Mouse (Mus musculus) urinary bladder, postnatal 4 days (tissue): ENCODE measurements around the gene Syt8.
A peak's percentile ranks its signal among the peaks of the same experiment; 100 is the strongest.
"Not testable (repeated sequence)": the region's sequence is repeated elsewhere in the genome, so short reads cannot be mapped to it uniquely, and the experiment has no call there.

Source experiments
- DNase-seq, 2 experiments: peaks; one replicate each; pipeline ENCODE4 v3.0.0; 2021 to 2022; ENCODE audit warnings: low spot score in 2 of 2

Syt8 gene

DNA sequence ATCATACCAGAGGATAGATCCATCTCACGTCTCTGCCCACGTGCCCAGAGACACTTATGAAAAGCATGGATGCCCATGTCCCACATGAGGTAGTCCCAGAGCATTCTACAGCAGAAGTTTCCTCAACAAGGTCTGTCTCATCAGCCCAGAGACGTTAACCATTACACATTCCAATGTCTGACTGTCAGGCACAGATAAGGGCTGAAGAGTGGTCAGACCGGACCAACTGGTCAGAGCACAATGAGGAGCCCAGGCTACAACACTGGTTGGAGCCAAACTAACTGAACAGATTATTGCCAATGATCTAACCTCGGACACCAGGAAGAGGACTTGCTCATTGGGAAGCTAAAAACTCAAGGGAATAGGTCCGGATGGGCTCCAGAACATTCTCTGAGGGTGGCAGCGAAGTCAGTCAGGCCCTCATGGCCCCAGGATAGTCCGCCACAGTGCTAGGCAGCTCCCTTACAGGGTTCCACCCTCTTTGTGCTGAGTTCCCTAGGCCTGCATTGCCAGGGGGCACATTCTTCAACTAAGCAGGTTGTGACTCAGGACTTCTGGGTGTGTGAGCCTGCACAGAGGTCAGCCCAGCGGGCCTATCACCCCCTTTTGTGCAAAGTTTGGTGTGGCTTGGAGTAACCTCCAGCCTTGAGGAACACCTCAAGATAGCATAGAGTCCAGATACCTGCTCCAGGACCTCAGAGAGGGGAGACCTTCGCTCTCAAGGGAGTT lies at the start of gene Syt8:
TSS of gene Syt8 (plus strand) at position 714 of the 729 bp plus-strand sequence.
- DNase-seq: no peak

DNA sequence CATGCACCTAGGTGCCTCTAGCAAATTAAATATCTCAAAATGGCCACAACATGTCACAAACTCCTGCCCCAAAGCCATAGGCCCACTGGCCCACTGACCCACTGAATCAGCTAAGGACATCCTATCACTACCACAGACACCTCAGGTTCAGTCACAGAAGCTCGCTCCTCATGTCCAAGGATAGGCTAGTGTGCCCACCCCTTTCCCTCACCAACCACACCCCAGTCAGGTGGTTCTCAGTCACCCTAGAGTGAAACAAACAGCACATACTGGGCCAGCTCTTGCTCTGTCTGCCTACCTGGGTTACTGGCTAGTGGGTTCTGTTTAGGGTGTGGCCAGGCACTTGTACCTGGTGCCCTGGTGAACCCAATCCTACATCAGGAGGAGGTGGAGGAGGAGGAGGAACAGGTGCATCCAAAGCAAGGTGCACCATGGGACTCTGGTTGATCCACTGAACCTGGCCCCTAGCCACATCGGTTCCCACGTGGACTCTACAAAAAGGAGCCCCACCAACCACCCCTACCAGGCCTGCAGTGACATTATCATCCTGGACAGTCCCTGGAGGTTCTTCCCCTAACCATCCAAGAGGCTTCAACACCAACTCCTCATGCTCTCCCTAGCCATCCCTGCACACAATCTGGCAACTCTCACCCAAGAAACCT lies 48.8 kb upstream of the Syt8 start:
- DNase-seq: no peak

DNA sequence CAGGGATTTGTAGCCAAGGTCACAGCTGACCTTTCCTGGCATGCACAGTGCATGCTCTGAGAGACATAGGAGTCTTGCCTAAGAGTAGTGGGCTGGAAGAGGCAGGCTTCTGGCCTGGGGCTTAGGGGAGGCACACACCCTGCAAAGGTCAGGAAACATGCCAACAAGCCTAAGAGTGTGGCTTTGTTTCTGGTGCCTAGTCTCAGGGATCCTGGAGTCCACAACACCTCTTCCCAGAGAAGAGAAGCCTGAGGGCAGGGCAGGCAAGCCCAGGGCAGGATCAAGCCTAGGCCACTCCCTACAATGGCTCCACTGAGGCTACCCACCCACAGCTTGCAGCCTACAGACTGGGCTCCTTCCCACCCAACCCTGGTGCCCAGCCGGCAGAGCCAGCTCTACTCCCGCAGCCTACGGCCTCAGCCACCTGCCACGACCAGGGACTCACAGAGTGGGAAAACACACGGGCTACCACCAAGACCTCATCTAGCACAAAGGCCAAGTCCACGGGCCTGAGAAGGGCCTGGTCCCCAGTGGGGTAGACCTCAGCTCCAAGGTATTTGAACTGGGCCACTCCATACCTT lies 47.9 kb upstream of the Syt8 start:
- no peak for DNase-seq

DNA sequence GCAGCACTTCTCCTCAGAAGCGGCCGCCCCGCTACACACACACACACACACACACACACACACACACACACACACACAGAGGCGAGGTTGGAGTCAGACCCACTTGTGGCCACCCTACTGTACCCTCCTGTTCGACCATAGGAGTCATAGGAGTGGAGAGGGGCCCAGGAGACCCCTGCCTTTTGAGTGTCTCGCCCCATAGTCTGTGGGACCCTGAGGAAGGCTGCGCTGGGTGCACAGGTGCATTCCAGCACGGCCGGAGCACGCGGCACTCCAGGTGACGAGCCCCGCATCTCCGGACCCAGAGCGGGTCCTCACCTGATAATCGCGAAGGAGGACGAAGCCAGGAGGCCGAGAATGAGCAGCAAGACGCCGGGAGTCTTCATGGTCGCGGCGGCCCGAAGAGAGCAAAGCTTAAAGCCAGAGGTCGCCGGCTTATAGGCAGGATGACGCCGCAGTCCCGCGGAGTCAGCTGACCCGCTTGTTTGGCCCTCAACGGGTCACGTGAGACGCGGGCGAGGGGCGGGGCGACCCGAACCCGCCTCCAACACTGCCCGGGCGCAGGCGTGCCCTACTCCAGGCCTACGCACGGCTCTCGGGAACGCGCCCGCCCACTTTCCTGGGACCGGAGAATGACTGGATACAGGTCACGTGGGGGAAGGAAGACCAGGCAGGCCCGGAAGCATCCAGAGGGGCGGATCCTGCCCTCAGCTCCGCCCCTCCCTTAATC lies 47.1 kb upstream of the Syt8 start, which contains the start of gene Ctsd:
TSS of gene Ctsd (minus strand) at position 620 of the 730 bp plus-strand sequence.
- DNase-seq: peak; percentile 96 to 98

DNA sequence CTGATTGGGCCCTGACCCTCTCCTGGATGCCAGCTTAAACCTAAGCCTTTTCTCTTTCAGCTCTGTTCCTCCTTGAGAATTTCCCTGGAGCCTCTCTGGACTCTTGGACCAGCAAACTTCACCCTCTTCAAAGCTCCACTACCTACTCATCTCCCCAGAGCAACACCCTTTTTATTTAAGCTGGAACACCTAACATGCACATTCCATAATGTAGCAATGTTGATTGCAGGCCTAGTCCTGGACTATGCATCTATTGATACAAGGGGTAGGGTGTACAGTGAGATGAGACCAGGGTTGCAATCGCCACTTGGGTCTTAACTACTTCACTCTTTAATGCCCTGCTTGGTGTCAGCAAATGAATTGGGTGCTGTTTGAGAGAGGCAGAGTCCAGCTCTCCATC lies 46.5 kb upstream of the Syt8 start:
- no peak for DNase-seq

DNA sequence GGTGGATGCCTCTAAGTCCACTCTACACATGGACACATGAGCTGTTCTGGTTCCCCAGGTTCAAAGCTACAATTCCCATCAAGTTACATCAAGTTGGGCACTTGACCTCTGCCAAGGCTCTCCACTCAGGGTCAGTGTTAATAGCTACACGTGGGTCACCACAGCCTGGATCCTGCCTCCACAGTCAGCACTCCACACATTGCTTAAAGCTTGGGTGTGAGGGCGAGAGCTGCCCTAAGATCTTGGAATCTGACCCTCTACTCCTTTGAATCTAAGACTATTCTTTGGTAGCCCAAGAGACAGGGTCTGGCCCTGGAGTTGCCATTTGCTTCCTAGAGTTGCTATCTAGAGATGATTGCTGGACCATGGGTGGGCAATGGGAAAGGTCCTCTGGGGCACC lies 45.9 kb upstream of the Syt8 start:
- no peak for DNase-seq

DNA sequence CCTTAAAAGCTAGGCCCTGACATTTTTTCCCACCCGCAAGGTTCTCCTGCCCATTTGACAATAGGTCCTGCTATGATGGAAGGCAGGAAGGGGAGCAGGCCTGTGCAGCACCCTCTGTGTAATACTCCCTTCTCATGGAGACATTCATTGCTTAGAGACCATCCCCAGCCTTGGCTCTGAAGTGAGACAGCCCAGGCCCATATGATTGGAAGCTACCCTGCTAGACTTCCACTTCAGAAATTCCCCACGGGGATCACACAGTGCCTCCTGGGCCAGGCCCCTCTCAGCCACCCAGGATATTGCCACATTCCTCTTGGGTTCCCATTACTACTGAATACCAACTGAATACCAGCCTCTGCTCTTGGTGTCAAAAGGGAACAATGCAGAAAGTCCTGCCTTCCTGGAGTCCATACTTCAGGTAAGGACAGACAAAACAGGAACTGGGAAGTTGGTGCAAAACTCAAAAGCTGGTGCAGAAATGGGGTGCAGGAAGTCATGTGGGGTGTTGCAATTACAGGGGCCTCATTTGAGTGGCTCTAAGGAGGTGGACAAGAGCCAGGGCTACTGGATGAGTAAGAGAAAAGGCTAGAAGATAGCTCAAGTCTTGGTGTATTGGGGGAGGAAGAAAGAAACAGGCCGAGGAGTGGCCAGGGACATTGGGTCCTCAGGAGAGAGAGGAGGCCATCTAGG lies 44.5 kb upstream of the Syt8 start:
- DNase-seq: no peak

DNA sequence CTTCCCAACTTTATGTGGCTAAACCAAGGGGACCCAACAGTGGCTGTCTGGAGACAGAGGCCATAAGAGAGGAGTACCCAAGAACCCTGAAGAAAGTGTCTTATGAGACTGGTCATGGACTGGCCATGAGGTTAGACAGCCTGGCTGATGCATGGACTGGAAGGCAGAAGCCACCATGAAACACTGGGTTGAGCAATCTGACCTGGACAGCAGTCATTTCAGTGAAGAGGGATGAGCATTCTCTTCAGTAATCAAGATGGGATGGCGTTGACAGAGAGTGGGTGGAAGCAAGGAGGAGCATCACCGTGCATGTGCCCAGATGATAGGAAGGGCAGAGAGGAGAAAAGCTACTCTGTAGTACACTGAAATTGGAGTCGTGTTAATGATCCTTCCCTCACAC lies 43.5 kb upstream of the Syt8 start:
- no peak for DNase-seq

DNA sequence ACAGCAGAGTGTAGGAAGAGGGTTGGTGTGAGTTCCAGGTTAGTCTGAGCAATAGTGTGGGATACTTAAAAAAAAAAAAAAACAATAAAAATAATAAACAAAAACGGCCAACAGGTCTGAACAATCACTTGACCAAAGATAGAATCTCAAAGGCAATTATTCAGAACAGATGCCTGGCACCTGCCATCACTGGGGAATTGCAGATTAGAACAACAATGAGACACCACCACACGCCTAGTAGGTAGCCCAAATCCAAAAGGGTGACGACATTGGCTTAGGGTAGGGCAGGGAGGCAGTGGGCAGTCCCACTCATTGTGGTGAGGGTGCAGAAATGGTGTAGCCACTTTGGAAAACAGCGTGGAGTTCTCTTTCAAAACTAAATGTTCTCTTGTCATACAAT lies 43.0 kb upstream of the Syt8 start:
- no peak for DNase-seq

DNA sequence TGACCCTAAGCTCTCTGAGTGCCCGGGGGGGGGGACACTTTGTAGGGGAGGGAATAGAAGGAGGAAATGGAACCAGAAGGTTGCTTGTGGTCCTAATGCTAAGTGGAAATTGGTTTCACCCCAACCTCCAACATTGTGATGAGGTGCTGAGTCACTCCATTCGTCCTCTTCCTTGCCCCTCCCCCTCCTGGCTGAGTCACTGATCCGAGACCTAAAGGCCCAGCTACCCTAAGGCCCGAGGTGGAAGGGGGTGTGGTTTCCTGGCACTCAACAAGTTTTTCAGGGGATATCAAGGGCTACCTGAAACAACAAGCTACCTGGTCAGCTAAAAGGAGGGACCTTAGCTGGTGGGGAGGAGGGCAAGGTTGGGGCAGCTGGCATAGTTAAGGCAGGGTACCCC lies 41.5 kb upstream of the Syt8 start:
- no peak for DNase-seq

DNA sequence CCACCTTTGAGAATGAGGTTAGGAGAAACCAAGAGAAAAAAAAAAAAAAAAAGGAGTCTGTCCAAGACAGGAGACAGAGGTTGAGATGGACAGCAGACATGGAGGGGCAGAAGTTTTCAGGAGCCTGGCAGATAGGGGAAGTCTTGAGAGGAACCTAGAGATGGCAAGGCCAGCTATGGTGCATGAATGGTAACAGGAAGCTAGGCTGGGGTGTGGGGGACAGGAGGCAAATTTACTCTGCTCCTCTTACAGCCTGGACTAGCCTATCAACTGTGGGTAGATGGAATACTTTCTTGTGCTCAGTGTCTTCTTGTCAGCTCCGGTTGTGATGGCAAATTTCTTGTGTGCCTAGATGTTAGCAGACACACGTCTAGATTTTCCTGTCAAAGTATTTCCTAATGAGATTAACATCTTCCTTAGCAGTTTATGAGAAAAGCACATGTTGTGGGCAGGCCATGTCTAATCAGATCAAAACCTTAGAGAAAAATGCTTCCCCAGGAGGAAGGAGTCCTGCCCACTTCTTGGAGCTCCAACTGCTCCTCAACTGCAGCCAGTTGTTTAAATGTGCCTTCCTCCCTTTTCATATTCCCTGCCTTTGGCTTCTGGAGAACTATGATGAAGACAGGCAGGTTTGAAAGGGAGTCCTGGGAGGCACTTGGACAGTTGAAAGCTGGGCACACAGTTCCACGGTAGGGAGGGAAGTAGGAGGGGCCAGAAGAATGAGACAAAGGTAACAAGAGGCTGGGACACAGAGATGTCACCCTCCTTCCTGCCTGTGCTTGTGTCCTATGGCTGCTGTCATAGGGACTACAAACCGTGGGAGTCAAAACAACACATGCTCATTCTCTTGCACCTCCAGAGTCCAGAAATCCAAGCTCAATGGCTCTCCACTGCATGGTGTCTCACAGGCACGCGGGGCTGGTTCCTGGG lies 40.1 kb upstream of the Syt8 start:
- DNase-seq: no peak

DNA sequence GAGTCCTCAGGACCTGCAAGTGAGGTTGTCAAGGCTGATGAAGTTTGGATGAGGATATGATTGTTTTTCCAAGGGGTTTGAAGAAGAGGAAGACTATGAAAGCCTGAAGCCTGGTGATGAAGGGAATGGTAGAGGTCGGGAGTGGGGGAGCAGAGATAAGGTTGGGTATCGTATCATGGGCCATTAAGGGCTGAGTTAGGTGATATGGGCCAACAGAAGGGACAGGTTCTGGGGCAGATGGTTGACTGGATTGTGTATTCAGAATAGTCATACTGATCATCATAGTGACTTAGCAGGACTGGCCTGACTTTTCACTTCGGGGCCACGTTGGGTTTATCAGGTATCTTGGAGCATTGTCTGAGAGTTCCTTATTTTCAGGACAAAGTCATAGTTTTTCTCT lies 39.2 kb upstream of the Syt8 start:
- no peak for DNase-seq

DNA sequence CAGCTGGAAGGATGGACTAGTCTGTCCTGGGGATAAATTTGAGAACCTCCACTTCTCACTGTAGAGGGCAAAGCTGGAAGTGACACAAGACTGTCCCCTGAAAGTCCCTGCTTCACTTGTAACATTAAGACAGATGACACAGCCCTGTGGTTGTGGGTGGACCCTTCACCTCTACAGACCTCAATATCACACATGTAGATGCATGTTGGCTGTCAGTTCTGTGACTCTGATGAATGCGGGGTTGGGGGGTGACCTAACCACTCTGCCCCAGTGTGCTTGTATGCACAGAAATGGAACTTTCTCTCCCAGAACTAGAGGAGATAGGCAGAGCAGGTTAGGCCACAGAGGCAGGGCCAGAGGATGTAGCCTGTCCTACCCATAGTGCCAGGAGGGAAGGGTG lies 38.0 kb upstream of the Syt8 start:
- no peak for DNase-seq

DNA sequence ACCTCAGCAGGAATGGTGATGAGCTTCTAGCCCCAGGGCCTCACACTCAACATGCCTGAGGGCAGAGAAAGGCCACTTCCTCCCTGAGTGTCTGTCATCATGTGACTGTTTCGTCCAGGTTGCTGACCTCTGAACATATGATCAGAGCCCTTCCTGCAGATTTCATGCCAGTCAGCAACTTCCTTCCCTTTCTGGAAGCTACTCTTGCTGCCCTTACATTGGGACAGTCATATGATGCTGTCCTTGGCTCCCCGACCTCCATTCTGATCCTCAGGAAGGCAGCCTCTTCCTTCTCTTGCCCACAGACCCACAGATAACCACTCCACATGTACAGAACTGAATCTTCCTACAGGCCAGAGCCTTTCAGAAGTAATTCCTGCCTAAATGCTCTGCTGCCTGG lies 36.6 kb upstream of the Syt8 start:
- no peak for DNase-seq

DNA sequence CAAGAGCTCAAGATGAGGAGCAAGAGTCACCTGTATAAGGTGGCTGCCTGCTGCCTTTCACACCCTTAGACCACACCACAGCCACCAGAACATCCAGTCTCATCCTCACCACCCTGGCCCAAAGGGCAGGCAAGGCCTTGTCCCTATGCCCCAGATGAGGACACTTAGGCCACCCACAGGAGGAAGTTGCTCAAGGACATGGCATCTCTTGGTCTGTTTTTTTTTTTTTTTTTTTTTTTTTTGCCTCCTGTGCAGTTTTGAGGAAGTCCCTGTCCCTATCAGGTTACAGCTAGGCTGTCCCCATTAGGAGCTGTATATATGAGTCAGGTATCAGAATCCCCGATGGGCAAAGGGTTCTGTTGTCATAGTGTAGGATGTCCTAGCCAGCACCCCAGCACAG lies 35.4 kb upstream of the Syt8 start:
- DNase-seq: no peak

DNA sequence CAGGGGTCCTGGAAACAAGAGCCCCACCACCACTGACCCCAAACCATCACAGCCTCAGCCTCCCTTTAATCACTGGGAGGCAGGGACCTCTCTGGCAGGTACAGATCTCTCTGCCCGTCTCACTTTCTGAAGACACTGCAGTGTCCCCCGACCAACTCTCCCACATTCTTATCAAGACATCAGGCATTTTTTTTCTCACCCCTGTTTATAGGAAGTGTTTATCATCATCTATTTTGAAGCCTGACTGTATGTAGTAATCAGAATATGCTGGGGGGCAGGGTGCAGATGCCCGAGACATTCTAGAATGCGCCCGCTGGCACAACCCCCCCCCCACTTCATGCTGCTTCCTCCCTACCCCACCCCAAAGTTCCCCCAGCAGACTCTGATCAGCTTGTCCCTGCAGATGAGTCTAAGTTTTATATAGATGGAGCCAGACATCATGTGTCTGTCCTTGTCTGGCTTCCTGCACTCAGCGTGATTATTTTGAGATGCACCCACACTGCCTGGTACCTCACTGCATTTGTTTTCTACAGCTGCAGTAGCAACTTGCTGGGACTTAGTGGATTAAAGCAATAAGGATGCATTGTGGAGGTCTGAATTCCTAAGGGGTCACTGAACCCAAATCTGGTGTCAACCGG lies 34.4 kb upstream of the Syt8 start:
- DNase-seq: no peak

DNA sequence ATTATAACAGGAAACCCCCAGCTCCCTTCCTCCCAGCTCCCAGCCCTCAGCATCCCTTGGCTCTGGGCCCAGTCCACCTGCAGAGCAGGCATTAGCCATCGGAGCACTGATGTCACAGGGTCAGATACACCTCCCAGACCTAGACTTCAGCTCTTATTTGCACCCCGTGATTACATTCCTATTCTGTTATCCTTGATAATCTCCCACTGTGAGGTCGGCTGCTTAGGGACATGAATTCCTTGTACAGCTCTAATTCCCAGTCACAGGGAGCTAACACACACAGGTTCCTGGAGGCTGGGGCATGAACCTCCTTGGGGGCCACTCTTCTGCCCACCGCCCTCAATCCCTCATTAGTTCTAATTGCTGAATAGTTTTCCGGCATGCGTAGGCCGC lies 33.9 kb upstream of the Syt8 start:
- no peak for DNase-seq

DNA sequence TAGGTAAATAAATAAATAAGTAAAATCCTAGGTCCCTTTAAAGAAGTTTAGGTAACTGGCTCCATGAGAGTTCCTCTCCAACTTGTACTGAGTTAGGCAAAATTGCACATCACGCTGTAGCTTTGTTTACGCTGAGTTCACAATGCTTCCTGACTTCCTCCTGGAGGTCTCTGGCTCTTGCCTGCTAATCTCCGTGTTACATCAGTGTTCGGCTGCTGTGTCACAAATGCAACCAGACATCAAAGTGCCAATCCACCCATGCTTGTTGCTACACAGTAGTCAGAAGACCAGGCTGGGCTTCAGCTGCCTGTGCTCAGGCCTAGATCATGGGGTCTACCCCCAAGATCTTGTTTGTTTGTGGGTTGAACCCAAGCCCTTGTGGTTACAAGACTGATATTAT lies 31.1 kb upstream of the Syt8 start:
- no peak for DNase-seq

DNA sequence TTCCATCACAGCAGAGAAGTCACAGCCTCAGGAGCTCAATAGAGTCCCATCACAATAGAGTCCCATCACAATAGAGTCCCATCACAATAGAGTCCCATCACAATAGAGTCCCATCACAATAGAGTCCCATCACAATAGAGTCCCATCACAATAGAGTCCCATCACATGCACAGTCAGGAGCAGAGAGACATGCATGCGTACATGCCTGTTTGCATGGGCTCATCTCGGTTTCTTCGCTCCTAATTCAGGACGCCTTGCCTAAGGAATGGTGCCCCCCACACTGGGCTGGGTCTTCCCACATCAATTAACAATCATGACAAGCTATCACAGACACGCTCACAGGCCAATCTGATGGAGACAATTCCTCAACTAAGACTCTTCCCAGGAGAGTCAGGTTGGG lies 29.5 kb upstream of the Syt8 start:
- not testable (repeated sequence) for DNase-seq

DNA sequence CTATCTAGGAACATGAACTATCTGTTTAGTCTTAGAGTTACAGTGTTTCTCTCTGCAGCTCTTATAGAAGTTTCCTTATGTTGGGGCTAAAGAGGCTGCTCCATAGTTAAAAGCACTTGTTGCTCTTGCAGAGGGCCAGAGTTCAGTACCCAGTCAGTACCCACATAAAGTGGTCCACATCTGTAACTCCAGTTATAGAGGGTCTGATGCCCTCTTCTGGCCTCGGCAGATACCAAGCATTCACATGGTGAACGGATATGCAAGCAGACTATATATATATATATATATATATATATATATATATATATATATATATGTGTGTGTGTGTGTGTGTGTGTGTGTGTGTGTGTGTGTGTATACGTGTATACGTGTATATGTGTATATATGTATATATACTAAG lies 26.7 kb upstream of the Syt8 start:
- no peak for DNase-seq
